8 mouse cellular contexts compared by ENCODE assay signal in the genomic region with DNA sequence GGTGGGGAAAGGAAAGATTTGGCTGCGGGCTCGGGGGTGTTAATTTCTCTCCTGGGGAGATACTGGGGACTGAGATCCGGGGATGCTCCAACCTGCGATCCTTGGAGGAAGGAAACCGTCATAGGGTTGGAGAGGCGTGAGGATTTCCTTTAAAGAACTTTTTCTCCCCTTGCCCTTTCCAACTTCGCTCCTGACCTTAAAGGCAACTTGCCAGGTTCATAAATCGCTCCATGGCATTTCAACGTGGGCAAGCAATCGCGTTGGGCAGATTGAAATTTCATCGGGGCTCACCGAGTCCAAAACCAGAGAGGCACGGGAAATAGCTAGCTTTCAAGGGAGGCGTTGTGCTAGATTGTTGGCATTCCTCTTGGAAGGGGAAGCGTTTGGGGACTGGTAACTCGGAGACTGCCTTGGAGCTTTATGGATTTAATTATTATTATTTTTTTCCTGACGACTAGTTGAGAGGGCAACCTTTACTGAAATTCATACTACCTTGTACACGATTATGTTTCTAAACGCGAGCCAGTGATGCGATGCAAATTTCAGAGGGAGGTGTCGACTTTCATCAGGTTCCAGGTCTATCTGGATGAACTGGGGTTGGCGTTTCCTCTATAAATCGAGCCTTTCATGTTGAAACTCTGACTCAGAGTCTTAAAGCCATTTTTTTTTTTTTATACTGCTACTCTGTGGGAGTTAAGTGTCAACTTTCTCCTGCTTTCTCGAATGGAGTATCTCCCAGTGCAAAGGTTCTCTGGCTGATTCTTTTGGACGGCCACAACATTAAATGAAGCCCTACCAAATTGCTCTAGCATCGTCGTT. TPM values are rescaled to one million over a fixed set of nuclear protein-coding genes. Genes with fewer than 3 reads are reported as not detected.
DNase-seq lines count a peak whose midpoint lies in the region; ATAC-seq and TF ChIP-seq lines count a peak whose summit lies in the region.

No protein-coding gene starts in this region.

- no peak for TF ChIP-seq POLR2A in small intestine, adult 2 months (IDR thresholded peaks at IDR 0.05; ENCODE audit: low read depth, low read length)

- peak overlapping the region; percentile 64 for H3K4me3 ChIP-seq in C2C12 (ENCODE audit: insufficient read depth, poor library complexity, severe bottlenecking)
- H3K4me3 ChIP-seq in hindbrain, embryonic 14.5 days (replicated peaks; ENCODE audit: low read length): peak overlapping the region; percentile 89
- peak overlapping the region; percentile 74 for H3K4me3 ChIP-seq in liver, embryonic 16.5 days (ENCODE audit: low read depth, low read length)
- H3K4me3 ChIP-seq in small intestine, adult 2 months (ENCODE audit: low read depth, low read length): peak overlapping the region; percentile 68

- no peaks in the 10 kb centered on the region for H3K27me3 ChIP-seq in C2C12 (ENCODE audit: control insufficient read depth, insufficient read depth, insufficient read length)
- no peaks in the 10 kb centered on the region for H3K27me3 ChIP-seq in hindbrain, embryonic 14.5 days (ENCODE audit: control insufficient read depth, insufficient read depth, low read length)
- H3K27me3 ChIP-seq in liver, embryonic 16.5 days (ENCODE audit: control insufficient read depth, insufficient read depth, low read depth, low read length): peaks cover 15% of the 10 kb centered on the region
- H3K27me3 ChIP-seq in small intestine, adult 2 months (ENCODE audit: control insufficient read depth, insufficient read depth, low read length): no peaks in the 10 kb centered on the region

- peaks cover 17% of the 10 kb centered on the region for H3K4me1 ChIP-seq in hindbrain, embryonic 14.5 days (replicated peaks; ENCODE audit: control insufficient read depth, insufficient read depth, low read length)
- H3K4me1 ChIP-seq in liver, embryonic 16.5 days (ENCODE audit: control insufficient read depth, low read depth, low read length): peaks cover 10% of the 10 kb centered on the region
- H3K4me1 ChIP-seq in small intestine, adult 2 months (ENCODE audit: control insufficient read depth, insufficient read depth, insufficient read length, low read length): peaks cover 20% of the 10 kb centered on the region; the same call in 1 of the 2 replicates

- H3K27ac ChIP-seq in hindbrain, embryonic 14.5 days: peak overlapping the region; percentile 94
- H3K27ac ChIP-seq in liver, embryonic 16.5 days (ENCODE audit: low read length): no peak overlapping the region; the same call in 1 of the 2 replicates
- peak overlapping the region; percentile 48 for H3K27ac ChIP-seq in small intestine, adult 2 months (ENCODE audit: insufficient read depth, low read depth, low read length)

- 2% methylated on average over 29 of the region's 29 CpGs for WGBS in hindbrain, embryonic 14.5 days
- 3% methylated on average over 29 of the region's 29 CpGs for WGBS in liver, embryonic 16.5 days (ENCODE audit: insufficient replicate concordance)
- 2% methylated on average over 29 of the region's 29 CpGs for WGBS in small intestine, adult 2 months

- peak overlapping the region; percentile 77 for H3ac ChIP-seq in C2C12 (ENCODE audit: control insufficient read depth, insufficient read length, low read depth)

- peaks cover 38% of the 10 kb centered on the region for H3K79me3 ChIP-seq in C2C12 (ENCODE audit: low read depth)

- H3K9me3 ChIP-seq in hindbrain, embryonic 14.5 days (ENCODE audit: control insufficient read depth, low read length): no peaks in the 10 kb centered on the region
- no peaks in the 10 kb centered on the region for H3K9me3 ChIP-seq in liver, embryonic 16.5 days (replicated peaks; ENCODE audit: control insufficient read depth, low read length)

- H3K9ac ChIP-seq in hindbrain, embryonic 14.5 days: peak overlapping the region; percentile 80
- peak overlapping the region; percentile 71 for H3K9ac ChIP-seq in liver, embryonic 16.5 days (ENCODE audit: low read depth, low read length)

- peak; percentile 35 for DNase-seq in embryo, embryonic 10 days (ENCODE audit: low spot score)
- DNase-seq in embryo, embryonic 9.5 days (ENCODE audit: extremely low spot score): no peak
- peak; percentile 50 for DNase-seq in embryo, embryonic 10.5 days (ENCODE audit: low spot score)
- peak; percentile 28 for DNase-seq in hindbrain, embryonic 14.5 days (ENCODE audit: low spot score)
- no peak for DNase-seq in frontal cortex, postnatal 10 days (ENCODE audit: low spot score in 2 of 2)

- peak overlapping the region; percentile 81 for H3K4me2 ChIP-seq in hindbrain, embryonic 14.5 days (replicated peaks)
- H3K4me2 ChIP-seq in liver, embryonic 16.5 days (ENCODE audit: low read depth, low read length): peak overlapping the region; percentile 85

- TF ChIP-seq CTCF in C2C12 (IDR thresholded peaks at IDR 0.05; ENCODE audit: control insufficient read depth, insufficient read depth, insufficient read length): no peak
- no peak for TF ChIP-seq CTCF in small intestine, adult 2 months (IDR thresholded peaks at IDR 0.05; ENCODE audit: extremely low read depth, insufficient read length, insufficient replicate concordance, low read depth, low read length)

- no peak for ATAC-seq in hindbrain, embryonic 14.5 days (ENCODE audit: low FRiP score)
- ATAC-seq in liver, embryonic 16.5 days (ENCODE audit: low read depth): no peak

- H3K79me2 ChIP-seq in C2C12 (ENCODE audit: control insufficient read depth, insufficient read depth): peaks cover 54% of the 10 kb centered on the region

- H3K36me3 ChIP-seq in C2C12 (ENCODE audit: control insufficient read depth, insufficient read depth): no peaks in the 10 kb centered on the region
- no peaks in the 10 kb centered on the region for H3K36me3 ChIP-seq in hindbrain, embryonic 14.5 days (replicated peaks; ENCODE audit: control insufficient read depth, insufficient read depth)
- no peaks in the 10 kb centered on the region for H3K36me3 ChIP-seq in liver, embryonic 16.5 days (ENCODE audit: control insufficient read depth, insufficient read depth)
- H3K36me3 ChIP-seq in small intestine, adult 2 months (ENCODE audit: control insufficient read depth, insufficient read depth, low read length): no peaks in the 10 kb centered on the region

TF ChIP-seq in C2C12, 6 proteins besides CTCF, POLR2A, EP300 and RAD21:
- no peak for TF ChIP-seq FOSL1 (IDR thresholded peaks at IDR 0.05; ENCODE audit: insufficient read depth, low read length, poor library complexity, severe bottlenecking)
- no peak for TF ChIP-seq MAX (IDR thresholded peaks at IDR 0.05)
- TF ChIP-seq MYOG (IDR thresholded peaks at IDR 0.05; ENCODE audit: control insufficient read depth, extremely low read depth, insufficient read length): no peak
- TF ChIP-seq MYOD1 (IDR thresholded peaks at IDR 0.05; ENCODE audit: control insufficient read depth, insufficient read length, low read depth): no peak
- no peak for TF ChIP-seq CEBPB (IDR thresholded peaks at IDR 0.05; ENCODE audit: low read depth)
- no peak for TF ChIP-seq USF1 (IDR thresholded peaks at IDR 0.05; ENCODE audit: low read depth)

RNA-seq across cellular contexts. Expression of a gene that starts 1.6 kb away (rescaled TPM):
- 9.7 TPM for polyA plus RNA-seq in C2C12 (2012; fragmentation: generic; extraction: Trizol)
- 13.0 and 14.1 TPM in 2 replicates for polyA plus RNA-seq in hindbrain, embryonic 14.5 days (2014; fragmentation: Nextera tagmentation; extraction: Ambion mirVana)
- 4.0 and 4.2 TPM in 2 replicates for polyA plus RNA-seq in liver, embryonic 16.5 days (2015; fragmentation: Nextera tagmentation; extraction: Ambion mirVana)
- polyA plus RNA-seq in small intestine, adult 2 months (2012; rRNA removed): 7.0 and 13.4 TPM in 2 replicates

Comparison
In these comparisons a context has a peak if more than half of its experiments do, and no peak if none do; other contexts are left out.
1. DNase-seq: peak in embryo, embryonic 10 days (single experiment), embryo, embryonic 10.5 days (single experiment) and hindbrain, embryonic 14.5 days (single experiment); none in embryo, embryonic 9.5 days (single experiment) and frontal cortex, postnatal 10 days (0 of 2).
2. Peak in every context shown above with its lines, with median percentiles within 50 percentile points of each other: H3K4me3 ChIP-seq.